Mouse (Mus musculus): Measurements from ENCODE around the gene Gm9837.
"Not testable (repeated sequence)": the region's sequence is repeated elsewhere in the genome, so short reads cannot be mapped to it uniquely, and the experiment has no call there.

The Gm9837 gene

GRCm38 (mm10) chr11:53456474-53457371, 13.6 kb downstream of the Gm9837 start, which contains the start of the genes Gm10447 and Shroom1:
Gene Gm10447, minus strand, starts transcription at chr11:53457110.
Gene Shroom1, plus strand, starts transcription at chr11:53457205.
- no peak for DNase-seq (ENCODE audit: low spot score)

GRCm38 (mm10) chr11:53453031-53453430, 17.2 kb downstream of the Gm9837 start:
- DNase-seq (ENCODE audit: low spot score) = no peak

- no peak for DNase-seq (ENCODE audit: low spot score)
These were observed 17.9 kb downstream of the Gm9837 start for GRCm38 (mm10) chr11:53452396-53452795.

GRCm38 (mm10) chr11:53451361-53451760, 18.9 kb downstream of the Gm9837 start:
- no peak for DNase-seq (ENCODE audit: low spot score)

GRCm38 (mm10) chr11:53450070-53450705, 20.1 kb downstream of the Gm9837 start:
- DNase-seq (ENCODE audit: low spot score) = no peak

GRCm38 (mm10) chr11:53448529-53448928, 21.8 kb downstream of the Gm9837 start:
- DNase-seq (ENCODE audit: low spot score) = no peak

GRCm38 (mm10) chr11:53447996-53448395, 22.3 kb downstream of the Gm9837 start:
- no peak for DNase-seq (ENCODE audit: low spot score)

- no peak for DNase-seq (ENCODE audit: low spot score)
These were observed 24.1 kb downstream of the Gm9837 start for GRCm38 (mm10) chr11:53446183-53446582.

- no peak for DNase-seq (ENCODE audit: low spot score)
These were observed 24.7 kb downstream of the Gm9837 start for GRCm38 (mm10) chr11:53445562-53445961.

GRCm38 (mm10) chr11:53443861-53444260, 26.4 kb downstream of the Gm9837 start:
- DNase-seq (ENCODE audit: low spot score) = no peak

GRCm38 (mm10) chr11:53441921-53442320, 28.4 kb downstream of the Gm9837 start:
- DNase-seq (ENCODE audit: low spot score) = no peak

- DNase-seq (ENCODE audit: low spot score) = no peak
These were observed 33.9 kb downstream of the Gm9837 start for GRCm38 (mm10) chr11:53436338-53436737.

GRCm38 (mm10) chr11:53435504-53435903, 34.8 kb downstream of the Gm9837 start:
- DNase-seq (ENCODE audit: low spot score) = no peak

- DNase-seq (ENCODE audit: low spot score) = no peak
These were observed 37.2 kb downstream of the Gm9837 start for GRCm38 (mm10) chr11:53433057-53433456.

- DNase-seq (ENCODE audit: low spot score) = no peak
These were observed 38.8 kb downstream of the Gm9837 start for GRCm38 (mm10) chr11:53431347-53432056.

GRCm38 (mm10) chr11:53430670-53431346, 39.5 kb downstream of the Gm9837 start, which contains the start of the genes Uqcrq and Gdf9:
Gene Uqcrq, minus strand, starts transcription at chr11:53430831.
Gene Gdf9, plus strand, starts transcription at chr11:53431023.
- DNase-seq (ENCODE audit: low spot score) = peak; percentile 100

GRCm38 (mm10) chr11:53430300-53430669, 40.0 kb downstream of the Gm9837 start:
- DNase-seq (ENCODE audit: low spot score) = no peak

GRCm38 (mm10) chr11:53429182-53429581, 41.1 kb downstream of the Gm9837 start:
- no peak for DNase-seq (ENCODE audit: low spot score)

- DNase-seq (ENCODE audit: low spot score) = no peak
These were observed 41.6 kb downstream of the Gm9837 start for GRCm38 (mm10) chr11:53428716-53429057.

- DNase-seq (ENCODE audit: low spot score) = no peak
These were observed 42.1 kb downstream of the Gm9837 start for GRCm38 (mm10) chr11:53427993-53428715.

GRCm38 (mm10) chr11:53426914-53427313, 43.4 kb downstream of the Gm9837 start:
- not testable (repeated sequence) for DNase-seq (ENCODE audit: low spot score)

Data from testis, postnatal 14 days (tissue).